Mouse (Mus musculus) kidney, postnatal 0 days (tissue): ENCODE measurements around the gene Camkmt. TPM values are rescaled to one million over a fixed set of nuclear protein-coding genes. Genes with fewer than 3 reads are reported as not detected.
A peak's percentile ranks its signal among the peaks of the same experiment; 100 is the strongest.

Source experiments
- ATAC-seq: fragments of 200-750 bp; cut with Nextera tagmentation; replicated peaks from 2 replicates; pipeline ENCODE4 v1.8.0; 2017; ENCODE audit warnings: low read depth, moderate number of reproducible peaks, moderate TSS enrichment, moderate library complexity; ENCODE audit not compliant: low FRiP score
- DNase-seq: peaks from one replicate; pipeline ENCODE4 v3.0.0-alpha.2; 2016; ENCODE audit warnings: low spot score
- H3K27ac ChIP-seq: fragments of 300-500 bp; sonication (generic); 2 replicates; pipeline ENCODE4 v1.5.1; 2014; ENCODE audit warnings: mild to moderate bottlenecking
- H3K27me3 ChIP-seq: fragments of 300-500 bp; sonication (generic); 2 replicates; pipeline ENCODE4 v1.6.1; 2014; ENCODE audit warnings: low read length, mixed read lengths; ENCODE audit not compliant: insufficient read depth
- H3K36me3 ChIP-seq: fragments of 300-500 bp; sonication (generic); 2 replicates; pipeline ENCODE4 v1.6.1; 2014; ENCODE audit warnings: low read length, mixed read lengths; ENCODE audit not compliant: insufficient read depth
- H3K4me1 ChIP-seq: fragments of 300-500 bp; sonication (generic); replicated peaks from 2 replicates; pipeline ENCODE4 v1.6.1; 2014; ENCODE audit warnings: antibody characterized with exemption, low read length, mixed read lengths; ENCODE audit not compliant: insufficient read depth
- H3K4me2 ChIP-seq: fragments of 300-500 bp; sonication (generic); 2 replicates; pipeline ENCODE4 v1.6.1; 2014; ENCODE audit warnings: mild to moderate bottlenecking, low read length, moderate library complexity, mixed read lengths
- H3K4me3 ChIP-seq: fragments of 300-500 bp; sonication (generic); replicated peaks from 2 replicates; pipeline ENCODE4 v1.5.1; 2014; ENCODE audit warnings: low read depth, low read length
- H3K9ac ChIP-seq: fragments of 300-500 bp; sonication (generic); 2 replicates; pipeline ENCODE4 v1.6.1; 2014; ENCODE audit warnings: low read depth, low read length
- H3K9me3 ChIP-seq: fragments of 300-500 bp; sonication (generic); replicated peaks from 2 replicates; pipeline ENCODE4 v1.6.1; 2016; ENCODE audit warnings: low read length, inconsistent platforms, mixed read lengths
- CTCF ChIP-seq: IDR thresholded peaks from 2 replicates; pipeline ENCODE4 v1.5.1; 2016; ENCODE audit warnings: antibody characterized with exemption, low read depth, mild to moderate bottlenecking, moderate library complexity
- WGBS: fragments of 180-500 bp; shearing (Covaris S2); extraction: QIAGEN DNeasy Blood & Tissue Kit; methylation state at CpG from one replicate; pipeline ENCODE4 v1.1.7; 2014; 5-methylcytosine and 5-hydroxymethylcytosine counted together
- polyA plus RNA-seq: library from polyadenylated mRNA; unstranded; fragments of >200 nt; fragmentation: Nextera tagmentation; extraction: Ambion mirVana; gene quantifications from 2 replicates; pipeline ENCODE4 v1.2.1, GENCODE M21; 2015

Gene Camkmt
- polyA plus RNA-seq, 1 experiment from 2014 or later: 14.4 TPM

DNA sequence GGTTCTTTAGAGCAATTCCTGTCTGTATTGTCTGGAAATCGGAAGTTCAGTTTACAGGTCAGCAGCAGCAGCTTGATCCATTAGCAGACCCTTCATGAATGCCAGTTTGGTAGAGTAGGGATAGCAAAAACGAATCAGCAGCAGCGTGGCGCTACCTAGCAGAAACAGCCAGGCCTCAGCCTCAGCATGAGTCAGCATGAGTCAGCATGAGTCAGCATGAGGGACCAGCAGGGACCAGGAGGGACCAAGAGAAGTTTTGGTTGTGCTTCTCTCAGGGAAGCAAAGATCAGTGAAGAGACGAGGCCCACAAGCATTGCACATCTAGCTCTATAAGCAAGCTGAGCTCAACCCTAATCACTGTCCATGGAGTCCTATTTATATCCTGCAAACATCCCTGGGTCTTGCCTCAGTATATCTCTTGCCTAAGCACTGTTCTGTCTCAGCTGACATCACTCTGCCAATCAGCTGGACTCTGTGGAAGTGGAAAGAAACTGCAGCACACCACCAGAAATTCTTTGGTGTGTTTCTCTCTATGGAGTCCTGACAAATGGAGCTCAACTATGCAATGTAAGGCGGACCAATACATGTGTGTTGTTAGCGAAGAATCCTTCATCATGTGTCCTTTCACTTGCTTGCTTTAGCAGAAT lies 8.4 kb downstream of the Camkmt start:
- H3K4me3 ChIP-seq: no peak overlapping the region
- H3K27ac ChIP-seq: no peak overlapping the region
- H3K4me1 ChIP-seq: no peaks in the 10 kb centered on the region
- no peak overlapping the region for H3K9ac ChIP-seq
- H3K36me3 ChIP-seq: 0 out of 2 replicates have a peak, but pooled peaks cover 14% of the 10 kb centered on the region
- 96% methylated on average over 7 of the region's 7 CpGs for WGBS
- no peaks in the 10 kb centered on the region for H3K9me3 ChIP-seq
- no peaks in the 10 kb centered on the region for H3K27me3 ChIP-seq
- TF ChIP-seq CTCF: no peak
- no peak overlapping the region for H3K4me2 ChIP-seq
- ATAC-seq (no peak), DNase-seq (no peak)

- no peaks in the 10 kb centered on the region for H3K27me3 ChIP-seq
- no peak for ATAC-seq
- H3K9me3 ChIP-seq: no peaks in the 10 kb centered on the region
- no peak overlapping the region for H3K4me2 ChIP-seq
- no peak for DNase-seq
- TF ChIP-seq CTCF: no peak
- H3K27ac ChIP-seq: no peak overlapping the region
- no peaks in the 10 kb centered on the region for H3K4me1 ChIP-seq
- 0 out of 2 replicates have a peak, but pooled peaks cover 14% of the 10 kb centered on the region for H3K36me3 ChIP-seq
- H3K9ac ChIP-seq: no peak overlapping the region
- no peak overlapping the region for H3K4me3 ChIP-seq
- WGBS: 86% methylated on average over 3 of the region's 3 CpGs
Measured at GRCm38 (mm10) chr17:85100232-85100631, 9.9 kb downstream of the Camkmt start.

DNA sequence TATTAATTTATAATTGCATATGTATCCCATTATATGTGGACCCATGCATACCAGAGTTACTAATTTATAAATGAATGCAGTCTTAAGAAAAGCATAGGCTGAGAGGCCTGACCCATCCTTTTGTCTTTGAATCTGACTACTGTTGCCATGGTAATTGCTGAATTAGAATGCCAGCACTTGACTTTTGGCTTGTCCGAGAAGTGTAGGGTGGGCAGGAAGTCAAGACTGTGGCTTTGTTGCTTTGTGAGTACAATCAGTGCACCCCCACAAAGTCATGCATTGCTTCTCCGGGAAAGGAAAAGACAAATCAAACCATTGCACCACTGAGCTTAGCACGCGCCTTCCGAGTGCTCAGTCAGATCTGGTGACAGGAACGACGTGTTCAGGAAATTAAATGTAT lies 11.4 kb downstream of the Camkmt start:
- no peak for TF ChIP-seq CTCF
- Histone ChIP-seq H3K4me2 (no peak overlapping the region), H3K9me3 (no peaks in the 10 kb centered on the region), H3K4me1 (no peaks in the 10 kb centered on the region), H3K4me3 (no peak overlapping the region), H3K36me3 (0 out of 2 replicates have a peak, but pooled peaks cover 14% of the 10 kb centered on the region), H3K9ac (no peak overlapping the region), H3K27ac (no peak overlapping the region), H3K27me3 (no peaks in the 10 kb centered on the region)
- no peak for DNase-seq
- ATAC-seq: no peak
- 87% methylated on average over 7 of the region's 7 CpGs for WGBS

- no peak overlapping the region for H3K4me3 ChIP-seq
- H3K4me2 ChIP-seq: no peak overlapping the region
- WGBS: 32% methylated on average over 2 of the region's 2 CpGs
- H3K9ac ChIP-seq: no peak overlapping the region
- no peak overlapping the region for H3K27ac ChIP-seq
- no peak for ATAC-seq
- no peaks in the 10 kb centered on the region for H3K4me1 ChIP-seq
- H3K27me3 ChIP-seq: no peaks in the 10 kb centered on the region
- H3K9me3 ChIP-seq: no peaks in the 10 kb centered on the region
- no peak for TF ChIP-seq CTCF
- DNase-seq: no peak
- H3K36me3 ChIP-seq: 0 out of 2 replicates have a peak, but pooled peaks cover 8% of the 10 kb centered on the region
Measured at GRCm38 (mm10) chr17:85103310-85103709, 13.0 kb downstream of the Camkmt start.

DNA sequence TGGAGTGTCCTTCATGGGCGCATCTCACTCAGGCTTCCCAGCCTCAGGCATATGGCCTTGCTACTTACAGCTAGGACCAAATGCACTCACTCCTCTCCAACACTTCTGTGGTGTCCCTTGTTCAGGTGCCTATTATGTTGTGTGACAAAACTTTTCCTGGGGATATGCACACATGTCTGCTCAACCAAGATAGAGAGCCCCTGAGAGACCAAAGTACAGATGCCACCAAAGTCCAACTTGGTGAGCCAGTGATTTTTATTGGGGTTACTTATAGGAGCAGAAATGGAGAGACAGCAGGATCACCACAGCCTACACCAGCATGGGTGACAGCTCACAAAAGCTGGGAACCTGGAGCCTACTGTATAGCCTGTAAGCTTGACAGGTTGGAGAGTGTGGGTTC lies 20.3 kb downstream of the Camkmt start:
- no peak for DNase-seq
- H3K9ac ChIP-seq: no peak overlapping the region
- no peaks in the 10 kb centered on the region for H3K9me3 ChIP-seq
- no peak overlapping the region for H3K4me3 ChIP-seq
- H3K36me3 ChIP-seq: no peaks in the 10 kb centered on the region
- no peak for ATAC-seq
- no peak overlapping the region for H3K27ac ChIP-seq
- TF ChIP-seq CTCF: no peak
- H3K4me2 ChIP-seq: no peak overlapping the region
- no peaks in the 10 kb centered on the region for H3K4me1 ChIP-seq
- no peaks in the 10 kb centered on the region for H3K27me3 ChIP-seq
- WGBS: 96% methylated on average over 1 of the region's 1 CpGs

DNA sequence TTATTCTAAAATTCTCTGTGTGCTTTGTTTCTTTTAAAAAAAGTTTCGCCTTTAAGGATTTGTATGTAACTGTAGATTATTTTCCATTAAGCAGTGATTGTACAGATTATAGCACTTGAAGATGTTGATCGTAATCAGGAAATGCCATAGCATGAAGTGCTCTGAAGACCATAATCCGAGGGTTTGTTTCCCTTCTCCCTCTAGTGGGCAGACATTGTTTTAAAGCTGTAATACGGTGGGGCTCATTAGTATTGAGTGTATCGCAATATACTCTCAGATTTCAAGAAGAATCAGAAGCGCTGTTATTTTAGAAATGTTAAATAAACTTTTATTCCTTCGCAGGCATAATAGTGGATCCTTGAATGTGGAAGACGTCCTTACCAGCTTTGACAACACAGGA lies 23.1 kb downstream of the Camkmt start:
- Histone ChIP-seq H3K27ac (no peak overlapping the region), H3K9ac (no peak overlapping the region), H3K36me3 (no peaks in the 10 kb centered on the region), H3K4me3 (no peak overlapping the region), H3K27me3 (no peaks in the 10 kb centered on the region), H3K4me1 (no peaks in the 10 kb centered on the region), H3K4me2 (no peak overlapping the region), H3K9me3 (no peaks in the 10 kb centered on the region)
- 78% methylated on average over 8 of the region's 8 CpGs for WGBS
- DNase-seq: no peak
- no peak for ATAC-seq
- peak; percentile 54; the same call in 1 of the 2 replicates for TF ChIP-seq CTCF

DNA sequence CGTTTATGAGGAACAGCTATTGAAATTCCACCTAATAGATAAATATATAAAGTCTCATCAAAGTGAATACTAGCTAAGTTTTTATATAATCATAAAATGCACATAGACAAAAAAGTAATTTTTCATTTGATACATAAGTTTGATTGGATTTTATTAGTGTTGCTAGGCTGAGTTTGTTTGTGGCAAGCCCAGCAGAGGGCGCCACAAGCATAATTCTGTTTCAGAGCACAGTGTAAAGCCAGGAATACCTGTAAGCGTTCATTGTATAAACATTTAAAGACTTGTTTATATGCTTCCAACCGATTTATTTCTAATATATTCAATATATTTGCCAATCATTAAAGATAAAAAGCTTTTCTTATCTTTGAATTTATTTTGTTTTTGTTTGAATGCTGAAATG lies 26.3 kb downstream of the Camkmt start:
- no peak for ATAC-seq
- Histone ChIP-seq H3K9ac (no peak overlapping the region), H3K4me1 (no peaks in the 10 kb centered on the region), H3K9me3 (no peaks in the 10 kb centered on the region), H3K27ac (no peak overlapping the region), H3K4me2 (no peak overlapping the region), H3K4me3 (no peak overlapping the region), H3K36me3 (no peaks in the 10 kb centered on the region), H3K27me3 (no peaks in the 10 kb centered on the region)
- WGBS: 27% methylated on average over 4 of the region's 4 CpGs
- TF ChIP-seq CTCF: peak; percentile 83
- DNase-seq: peak; percentile 56
